Mouse (Mus musculus) adrenal gland, adult 2 months (tissue): ENCODE results near the gene Gm21732. TPM values are rescaled to one million over a fixed set of nuclear protein-coding genes. Genes with fewer than 3 reads are reported as not detected.
"Not testable (repeated sequence)": the region's sequence is repeated elsewhere in the genome, so short reads cannot be mapped to it uniquely, and the experiment has no call there.

Experiments
- DNase-seq: peaks from one replicate; pipeline ENCODE4 v3.0.0; 2021
- long read RNA-seq: library from polyadenylated mRNA; stranded (forward); transcript quantifications from one replicate; pipeline ENCODE4 v2.0.0, GENCODE M21; 2021
- polyA plus RNA-seq: library from polyadenylated mRNA; depleted of rRNA; stranded (reverse); fragments of >200 nt; gene quantifications from 2 replicates; pipeline ENCODE4 v1.2.3, GENCODE M21; 2012; rRNA removed
- total RNA-seq, 2 experiments: library from RNA; stranded (reverse); gene quantifications; 2 replicates each; pipeline ENCODE4 v1.2.3; 2021

The Gm21732 gene
- total RNA-seq (not detected), polyA plus RNA-seq (not detected in 2 replicates)
- long read RNA-seq: 0 reads

DNA sequence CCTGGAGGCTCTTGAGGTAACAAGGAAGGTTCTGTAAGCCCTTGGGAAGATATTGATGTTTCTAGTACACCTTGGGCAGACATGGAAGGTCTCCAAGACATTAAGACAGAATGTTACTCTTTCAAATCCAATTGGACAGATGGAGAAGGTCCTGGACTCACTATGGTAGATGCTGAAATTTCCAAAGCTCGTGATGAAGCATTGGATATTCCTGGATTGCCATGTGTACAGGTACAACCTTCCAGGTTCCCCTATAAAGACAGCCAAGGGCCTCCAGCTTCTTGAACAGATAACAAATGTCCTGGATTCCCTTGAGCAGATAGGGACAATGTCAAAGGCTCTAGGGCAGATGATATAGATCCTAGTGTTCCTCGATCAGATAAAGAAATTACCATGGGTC, at the start of gene Gm21732:
Gene Gm21732, minus strand, starts transcription at position 101 of the 400 bp plus-strand sequence.
- DNase-seq: not testable (repeated sequence)

Other genes with a start within 250 kb of the Gm21732 start
- gene Gm20897, start 73.5 kb downstream of the Gm21732 start, total RNA-seq: not detected
- not detected in 2 replicates for gene Gm20897, start 73.5 kb downstream of the Gm21732 start, polyA plus RNA-seq